Mouse (Mus musculus): ENCODE data around the gene AU021092.
"Not testable (repeated sequence)": the region's sequence is repeated elsewhere in the genome, so short reads cannot be mapped to it uniquely, and the experiment has no call there.

Gene AU021092

DNA sequence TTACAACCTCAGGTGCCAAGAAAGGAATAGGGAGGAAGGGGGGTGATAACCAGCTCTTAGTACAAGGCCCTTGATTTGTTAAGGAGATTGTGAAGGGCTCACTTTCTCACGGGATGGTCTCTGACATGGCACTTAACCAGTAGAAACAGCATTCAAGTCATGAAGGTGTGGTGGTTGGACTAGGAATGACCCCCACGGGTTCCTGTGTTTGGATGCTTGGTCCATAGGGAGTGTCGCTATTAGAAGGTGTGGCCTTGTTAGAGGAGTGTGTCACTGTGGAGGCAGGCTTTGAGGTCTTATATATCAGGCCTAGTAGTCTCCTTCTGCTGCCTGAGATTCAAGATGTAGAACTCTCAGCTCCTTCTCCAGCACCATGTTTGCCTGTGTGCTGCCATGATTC, 6.0 kb upstream of the AU021092 start:
- CTCF ChIA-PET, result interaction anchor here in 1 of 4 experiments (1.2 kb wide), 1 partner anchor 17 kb away, joined by 3 read pairs; no protein-coding TSS in a partner anchor
- POLR2A ChIA-PET, result interaction anchor here in 1 of 4 experiments (0.9 kb wide), 1 partner anchor 28 kb away, joined by 3 read pairs; no protein-coding TSS in a partner anchor

DNA sequence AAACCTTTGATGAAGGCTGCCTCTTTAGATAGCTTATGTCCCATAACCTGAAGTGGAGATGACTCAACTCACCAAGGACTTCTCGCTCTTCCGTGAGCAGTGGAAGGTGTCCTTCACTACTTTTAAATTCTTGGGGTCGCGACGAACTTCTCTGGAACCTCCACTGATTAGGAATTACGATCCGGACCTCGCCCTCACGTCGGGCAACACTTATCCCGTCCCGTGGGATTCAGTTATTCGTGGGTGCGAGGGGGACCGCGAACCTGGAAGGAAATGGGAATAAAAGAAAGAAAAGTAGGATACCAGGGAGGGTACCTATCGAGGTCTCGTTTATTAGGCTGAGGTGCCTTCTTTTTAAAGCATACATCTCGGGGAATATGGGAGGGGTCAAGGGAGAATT, 5.4 kb upstream of the AU021092 start:
- CTCF ChIA-PET, POLR2A ChIA-PET: not testable (repeated sequence)

DNA sequence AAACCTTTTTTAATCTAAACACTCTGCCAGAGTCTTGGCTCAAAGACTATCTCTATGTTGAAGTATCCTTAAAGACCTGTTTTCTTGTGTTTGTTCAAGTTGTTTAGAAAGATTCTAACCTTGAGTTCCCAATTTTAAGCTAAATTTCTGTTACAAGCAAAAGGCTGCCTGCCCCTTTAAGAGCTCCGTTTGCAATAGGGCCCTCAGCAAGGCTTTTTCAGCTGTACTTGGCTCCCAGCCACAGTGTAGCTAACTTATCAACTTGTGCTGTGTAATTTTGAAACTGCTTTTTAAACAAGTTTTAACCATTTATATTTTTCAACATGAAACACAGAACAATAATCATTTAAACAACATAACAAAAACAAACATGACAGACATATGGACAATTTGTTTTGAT, 4.4 kb upstream of the AU021092 start:
- POLR2A ChIA-PET, CTCF ChIA-PET: not testable (repeated sequence)

DNA sequence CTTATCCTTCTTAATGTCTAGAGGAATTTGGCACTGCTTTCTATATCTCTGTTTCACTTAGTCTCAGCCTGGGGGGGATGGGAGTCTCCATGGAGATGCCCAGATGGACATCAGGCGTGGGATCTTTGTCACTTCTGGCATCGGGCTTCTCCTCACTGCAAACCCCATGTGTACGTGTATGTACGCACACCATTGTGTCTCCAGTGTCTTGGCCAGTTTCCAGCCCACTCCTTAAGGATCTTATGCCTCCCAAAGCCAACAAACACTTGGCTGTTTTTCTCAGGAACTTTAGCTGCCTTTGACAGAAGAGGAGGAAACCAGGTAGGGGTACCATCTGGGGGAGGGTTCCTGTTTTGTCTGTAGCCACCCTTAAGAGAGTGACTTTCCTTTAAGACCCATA, 696 bp downstream of the AU021092 start:
- POLR2A ChIA-PET, result interaction anchor here in 1 of 4 experiments (0.8 kb wide), 1 partner anchor 11 kb away, joined by 3 read pairs; no protein-coding TSS in a partner anchor

DNA sequence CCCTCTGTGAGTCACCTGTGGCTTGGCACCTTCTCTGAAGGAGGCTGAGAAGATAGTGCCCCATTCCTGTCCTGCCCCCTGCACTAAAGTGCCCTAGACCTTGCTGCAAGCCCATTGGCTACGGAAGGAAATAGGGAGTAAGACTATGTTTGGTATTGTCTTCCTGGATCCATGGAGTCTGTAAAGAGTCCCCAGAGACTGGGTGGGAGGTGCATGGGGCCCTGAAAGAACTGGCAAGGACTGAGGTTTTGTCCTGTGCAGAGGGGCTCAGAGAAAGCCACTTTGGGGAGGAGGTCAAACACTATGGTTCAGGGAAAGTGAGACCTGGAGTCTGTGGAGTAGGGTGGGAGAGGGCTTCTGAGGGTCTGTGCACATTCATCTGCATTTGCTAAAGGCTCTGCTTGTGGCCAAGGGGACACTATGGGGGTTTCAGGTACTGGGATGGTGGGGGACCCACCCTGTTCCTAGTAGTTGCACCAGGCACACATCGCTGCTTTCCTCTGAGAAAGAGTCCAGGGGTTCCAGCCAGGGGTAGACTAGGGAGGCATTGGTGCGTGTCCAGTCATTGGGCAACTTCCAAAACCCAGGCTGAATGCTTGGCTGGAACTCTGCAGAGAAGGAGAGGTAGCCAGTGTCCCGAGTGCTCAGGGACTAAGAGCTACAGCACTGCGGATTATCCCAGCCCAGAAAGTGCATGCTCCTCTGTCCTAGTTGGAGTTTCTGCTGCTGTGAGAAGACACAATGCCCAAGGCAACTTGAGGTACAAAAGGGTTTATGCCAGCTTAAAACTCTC, 4.6 kb downstream of the AU021092 start:
- ChIA-PET CTCF (interaction anchor here in 2 of 4 experiments (0.7 to 1.0 kb wide), 2 partner anchors 27 to 156 kb away, joined by 3 to 4 read pairs; no protein-coding TSS in a partner anchor), POLR2A (interaction anchor here in 1 of 4 experiments (1.0 kb wide), 1 partner anchor 16 kb away, joined by 3 read pairs; no protein-coding TSS in a partner anchor)

More for the DNA sequence above, 696 bp downstream of the AU021092 start:
- CTCF ChIA-PET, result no interaction called here

DNA sequence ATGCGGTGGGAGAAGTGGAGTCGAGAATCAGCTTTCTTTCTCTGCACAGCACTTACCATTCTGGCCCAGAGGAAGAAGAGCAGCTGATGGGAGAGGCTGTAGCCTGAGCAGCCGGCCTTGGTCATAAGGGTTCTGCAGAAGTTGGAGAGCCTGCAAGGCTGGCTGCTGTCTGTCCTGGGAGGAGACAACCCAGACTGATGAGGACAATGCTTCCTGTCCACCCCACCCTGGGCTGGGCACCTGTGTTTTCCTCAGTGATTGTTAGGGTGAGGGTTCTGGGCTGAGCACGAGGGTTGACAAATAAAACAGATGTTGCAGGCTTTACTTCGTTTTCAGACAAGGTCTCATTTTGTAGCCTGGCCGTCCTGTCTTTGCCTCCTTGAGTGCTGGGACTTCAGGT, 5.4 kb downstream of the AU021092 start:
- ChIA-PET POLR2A (interaction anchor here in 3 of 4 experiments (1.1 to 1.8 kb wide), 4 partner anchors 13 to 28 kb away, joined by 3 to 6 read pairs (median 4); partner anchors contain the start of gene Nagpa (in 1 of the 3)), CTCF (interaction anchor here in 2 of 4 experiments (0.6 kb wide), 2 partner anchors 499 to 558 kb away, joined by 3 to 5 read pairs; no protein-coding TSS in a partner anchor)

DNA sequence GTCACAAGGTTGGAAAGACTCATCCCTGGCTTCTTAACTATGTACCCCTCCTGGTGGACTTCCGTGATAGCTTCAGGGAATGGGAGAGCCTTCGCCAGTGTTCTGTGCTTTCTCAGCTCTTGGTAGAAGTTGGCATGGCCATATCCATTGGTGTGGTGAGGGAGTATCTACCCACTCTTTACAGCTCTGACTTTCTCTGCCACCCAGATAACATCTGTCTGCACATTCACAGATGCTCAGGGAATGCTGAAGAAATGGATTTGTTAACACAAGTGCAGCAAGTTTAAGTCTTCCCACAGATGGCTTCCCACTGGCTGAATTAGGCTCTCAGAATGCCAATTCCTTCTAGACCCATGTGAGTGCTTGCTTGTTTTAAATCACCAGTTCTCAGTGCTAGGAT, 8.0 kb downstream of the AU021092 start:
- CTCF ChIA-PET, result interaction anchor here in 1 of 4 experiments (0.9 kb wide), 1 partner anchor 30 kb away, joined by 3 read pairs; no protein-coding TSS in a partner anchor
- POLR2A ChIA-PET, result interaction anchor here in 1 of 4 experiments (1.9 kb wide), 1 partner anchor 9 kb away, joined by 11 read pairs; the partner anchor contains the start of gene Nagpa

DNA sequence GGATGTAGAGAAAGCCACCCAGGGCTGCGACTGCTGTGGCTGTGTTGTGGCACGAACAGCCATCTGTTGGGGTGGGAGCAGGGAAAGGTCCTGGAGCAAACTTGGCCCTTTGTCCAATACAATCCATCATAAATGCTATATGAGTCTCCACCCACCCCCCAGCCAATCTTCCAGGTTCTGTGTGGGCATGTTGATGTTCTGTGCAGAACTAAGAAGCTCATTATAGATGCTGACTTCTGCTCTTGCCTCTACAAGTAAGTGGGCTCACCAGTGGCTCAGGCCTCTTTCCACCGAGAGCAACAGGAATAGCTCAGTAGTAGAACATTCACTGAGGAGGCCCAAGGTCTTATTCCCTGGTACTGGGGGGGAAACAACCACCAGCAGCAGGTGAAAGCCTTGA, 9.9 kb downstream of the AU021092 start:
- CTCF ChIA-PET, result interaction anchor here in 1 of 4 experiments (0.5 to 1.0 kb wide), 2 partner anchors 262 to 911 kb away, joined by 3 to 8 read pairs; no protein-coding TSS in a partner anchor
- POLR2A ChIA-PET, result interaction anchor here in 1 of 4 experiments (0.8 kb wide), 1 partner anchor 9 kb away, joined by 3 read pairs; the partner anchor contains the start of gene Nagpa

DNA sequence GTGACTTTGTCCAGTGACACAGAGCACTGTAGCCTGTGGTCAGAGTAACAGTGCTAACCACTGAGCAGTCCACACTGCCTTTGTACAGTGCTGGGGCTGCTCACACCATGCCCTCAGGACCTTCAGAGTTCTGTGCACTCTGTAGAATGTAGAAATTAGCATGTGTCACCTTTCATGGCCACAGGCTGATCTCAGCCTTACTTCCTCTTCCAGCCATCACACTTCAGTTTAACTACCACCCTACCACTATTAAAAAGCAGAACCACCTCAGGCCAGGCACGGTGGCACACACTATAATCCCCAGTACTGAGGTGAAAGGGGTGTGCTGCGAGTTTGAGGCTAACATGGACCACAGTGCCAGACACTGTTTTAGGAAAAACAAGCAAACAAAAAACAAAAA, 11.7 kb downstream of the AU021092 start:
- POLR2A ChIA-PET, result no interaction called here
- CTCF ChIA-PET, result no interaction called here

DNA sequence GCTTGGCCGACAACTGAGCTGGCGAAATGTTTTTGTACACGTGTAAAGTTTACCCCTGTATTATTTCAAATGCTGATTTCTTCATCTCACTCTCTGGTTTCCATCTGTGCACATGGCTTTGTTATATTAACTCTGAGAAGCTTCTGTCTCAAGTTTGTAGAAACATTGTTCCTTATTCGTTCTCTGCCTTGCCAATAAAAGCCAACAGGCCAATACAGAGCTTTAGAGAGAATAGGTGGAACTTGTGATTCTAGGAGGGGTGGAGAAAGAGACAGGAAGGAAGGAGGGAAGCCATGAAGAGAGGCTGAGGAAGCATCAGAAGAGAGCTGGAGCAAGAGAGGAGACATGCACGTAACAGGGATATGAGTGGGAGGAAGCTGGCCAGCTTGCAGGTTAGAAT, 16.0 kb downstream of the AU021092 start:
- POLR2A ChIA-PET, result interaction anchor here in 2 of 4 experiments (1.1 to 3.3 kb wide), 6 partner anchors 8 to 265 kb away, joined by 3 to 11 read pairs (median 4); no protein-coding TSS in a partner anchor
- CTCF ChIA-PET, result no interaction called here

DNA sequence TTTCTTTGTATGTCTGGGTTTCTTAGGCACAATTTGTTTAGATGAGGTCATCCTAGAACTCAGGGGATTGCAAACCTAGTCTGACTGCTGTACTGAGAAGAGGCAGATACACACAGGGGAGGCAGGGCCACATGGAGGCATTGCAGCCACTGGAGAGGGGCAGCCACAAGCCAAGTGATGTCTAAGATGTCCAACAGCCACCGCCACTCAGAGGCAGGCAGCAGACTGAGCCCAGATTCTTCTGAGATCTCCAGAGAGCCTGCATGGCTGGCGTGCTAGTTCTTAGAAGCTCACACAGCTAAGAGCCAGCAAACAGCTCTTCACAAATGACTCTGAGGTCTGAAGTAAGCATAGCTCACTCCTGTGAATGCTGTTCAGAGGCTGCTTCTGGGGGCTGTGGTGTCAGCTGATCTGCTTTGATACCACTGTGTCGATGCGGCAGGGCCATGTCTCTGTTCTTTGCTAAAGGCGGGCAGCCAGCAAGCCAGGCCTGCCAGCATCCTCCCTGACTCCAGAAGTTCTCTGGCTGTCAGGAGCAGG, 16.6 kb downstream of the AU021092 start:
- CTCF ChIA-PET, result interaction anchor here in 1 of 4 experiments (0.6 kb wide), 1 partner anchor 325 kb away, joined by 5 read pairs; the partner anchor contains the start of gene Ubald1
- POLR2A ChIA-PET, result interaction anchor here in 2 of 4 experiments (1.2 to 6.1 kb wide), 6 partner anchors 8 to 266 kb away, joined by 3 to 31 read pairs (median 4); no protein-coding TSS in a partner anchor

DNA sequence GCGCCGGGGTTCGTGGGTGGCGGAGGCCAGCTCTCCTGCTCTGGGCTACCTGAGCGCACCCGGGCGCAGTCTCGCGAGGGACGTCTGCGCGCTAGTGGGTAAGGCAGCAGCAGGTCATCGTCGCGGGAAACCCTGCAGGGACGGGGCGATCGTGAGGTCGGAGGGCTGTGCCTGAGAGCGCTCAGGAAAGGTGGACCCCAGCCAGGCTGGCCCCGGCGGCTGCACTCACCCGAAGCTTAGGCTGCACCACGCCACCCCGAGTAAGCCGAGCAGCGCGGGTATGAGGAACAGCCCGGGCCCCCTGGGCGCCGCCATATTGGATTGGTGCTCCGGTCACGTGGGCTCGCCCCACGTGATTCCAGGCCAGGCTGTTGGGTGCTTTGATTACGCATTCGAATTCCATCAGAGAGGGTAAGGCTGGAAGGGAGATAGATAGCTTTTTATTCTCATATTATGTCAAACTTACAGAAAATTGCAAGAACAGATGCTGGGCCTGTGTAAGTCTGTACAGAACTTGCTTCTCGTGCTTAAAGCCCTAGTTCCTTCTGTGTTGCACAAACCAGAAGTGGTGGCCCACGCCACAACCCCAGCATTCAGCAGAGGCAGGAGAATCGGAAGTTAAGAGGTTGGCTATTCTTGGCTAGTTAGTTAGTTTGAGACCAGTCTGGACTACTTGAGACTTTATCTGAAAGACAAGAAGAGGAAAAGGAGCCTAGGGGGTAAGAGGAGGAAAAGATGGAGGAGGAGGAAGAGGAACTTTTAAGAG, 18.2 kb downstream of the AU021092 start, which contains the start of gene Nagpa:
Nagpa (minus strand) TSS at position 345 of the 766 bp plus-strand sequence.
- CTCF ChIA-PET, result interaction anchor here in 2 of 4 experiments (0.7 to 2.2 kb wide), 4 partner anchors 9 to 263 kb away, joined by 3 to 9 read pairs (median 4); no protein-coding TSS in a partner anchor
- POLR2A ChIA-PET, result interaction anchor here (0.6 to 6.1 kb wide), 26 partner anchors 9 to 326 kb away, joined by 3 to 31 read pairs (median 4); partner anchors contain the start of genes Alg1 (in 1 of the 4), Sec14l5 (in 1 of the 4) and Ubald1 (in 1 of the 4)

DNA sequence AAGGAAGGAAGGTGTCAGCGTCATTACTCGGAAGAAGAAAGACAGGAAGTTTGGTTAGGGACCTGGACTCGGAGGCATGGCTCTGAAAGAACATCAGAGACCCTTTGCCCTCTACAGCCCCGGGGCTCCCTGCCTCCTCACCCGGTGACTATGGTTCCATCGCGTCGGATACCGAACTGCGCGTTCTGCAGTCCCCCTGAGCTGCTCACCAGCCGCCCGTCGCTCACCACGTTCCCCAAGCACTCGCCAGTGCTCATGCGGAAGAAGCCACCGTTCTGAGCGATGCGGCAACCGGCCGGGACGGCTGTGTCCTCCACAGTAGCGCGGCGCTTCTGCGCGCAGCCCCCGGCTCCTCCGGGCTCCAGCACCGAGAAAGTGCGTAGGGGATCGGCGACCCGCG, 18.9 kb downstream of the AU021092 start:
- POLR2A ChIA-PET, result interaction anchor here (0.8 to 6.1 kb wide), 20 partner anchors 9 to 323 kb away, joined by 3 to 31 read pairs (median 4); partner anchors contain the start of genes Alg1 (in 1 of the 4), Sec14l5 (in 1 of the 4) and Ubald1 (in 1 of the 4)
- CTCF ChIA-PET, result interaction anchor here in 1 of 4 experiments (0.7 to 2.2 kb wide), 2 partner anchors 51 to 579 kb away, joined by 3 to 9 read pairs; no protein-coding TSS in a partner anchor

DNA sequence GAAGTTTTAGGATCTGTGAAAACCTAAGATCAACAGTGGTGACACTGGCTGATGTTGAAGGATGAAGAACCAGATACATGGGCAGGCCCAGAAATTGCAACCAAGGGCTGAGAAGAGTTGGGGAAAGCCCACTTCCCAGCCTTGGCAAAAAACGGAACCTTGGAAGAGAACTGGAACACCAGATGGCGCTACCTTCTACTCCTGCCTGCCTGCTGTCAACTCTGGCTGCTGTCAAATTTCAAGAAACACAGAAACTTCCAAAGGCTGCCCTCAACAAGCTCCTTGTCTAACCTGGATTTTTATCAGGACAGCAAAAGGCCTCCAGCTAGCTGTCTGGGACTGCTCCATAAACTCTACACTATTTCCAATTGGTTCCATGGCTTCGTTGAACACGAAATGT, 19.4 kb downstream of the AU021092 start:
- POLR2A ChIA-PET, result interaction anchor here in 3 of 4 experiments (1.2 to 6.1 kb wide), 11 partner anchors 10 to 268 kb away, joined by 3 to 31 read pairs (median 4); partner anchors contain the start of genes Alg1 (in 1 of the 3) and Sec14l5 (in 1 of the 3)
- CTCF ChIA-PET, result interaction anchor here in 1 of 4 experiments (0.7 to 2.2 kb wide), 3 partner anchors 42 to 578 kb away, joined by 3 to 9 read pairs (median 3); no protein-coding TSS in a partner anchor

DNA sequence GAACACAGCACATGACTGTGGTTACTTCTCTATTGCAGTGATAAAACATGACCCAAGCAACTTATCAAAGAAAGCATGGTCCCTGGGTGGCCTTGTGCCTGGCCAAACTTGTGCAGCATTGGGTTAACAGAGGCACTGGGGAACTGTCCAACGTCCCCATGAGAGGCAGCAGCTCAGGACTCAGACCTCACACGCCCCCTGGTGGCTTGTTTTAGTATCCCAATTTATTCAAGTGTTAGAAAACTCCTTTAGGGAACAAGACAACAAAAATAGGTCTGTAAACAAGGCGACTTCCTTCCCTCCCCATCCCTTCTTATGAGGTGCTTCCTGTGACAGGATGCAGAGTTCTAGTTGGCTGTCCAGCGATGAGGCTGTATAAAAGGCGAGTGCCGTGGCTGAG, 27.0 kb downstream of the AU021092 start:
- POLR2A ChIA-PET, result interaction anchor here in 3 of 4 experiments (0.5 to 1.4 kb wide), 8 partner anchors 9 to 1783 kb away, joined by 3 to 6 read pairs (median 3); partner anchors contain the start of gene Nagpa (in 1 of the 3)
- CTCF ChIA-PET, result interaction anchor here (0.5 to 2.8 kb wide), 16 partner anchors 9 to 570 kb away, joined by 3 to 8 read pairs (median 3); partner anchors contain the start of gene Nagpa (in 1 of the 4)

DNA sequence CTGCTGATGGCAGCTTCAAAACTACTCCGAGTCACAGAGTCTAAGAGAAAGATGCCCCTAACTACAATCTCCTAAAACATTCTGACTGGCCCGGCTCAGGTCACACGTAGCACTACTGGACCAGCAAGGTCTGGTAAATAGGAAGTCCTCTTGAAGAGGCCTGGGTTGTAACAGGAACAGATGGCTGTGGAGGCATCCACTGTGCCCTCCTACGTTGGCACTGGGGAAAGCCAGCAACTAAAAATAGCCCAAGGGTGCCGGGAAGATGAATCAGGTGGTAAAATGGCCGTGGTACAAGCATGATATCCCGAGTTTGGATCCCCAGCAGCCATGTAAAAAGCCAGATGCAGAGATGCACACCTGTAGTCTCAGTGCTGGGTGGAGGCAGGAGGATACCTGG, 35.9 kb downstream of the AU021092 start:
- ChIA-PET POLR2A (interaction anchor here in 1 of 4 experiments (1.6 to 1.9 kb wide), 2 partner anchors 9 to 213 kb away, joined by 3 to 6 read pairs; no protein-coding TSS in a partner anchor), CTCF (no interaction called here)

DNA sequence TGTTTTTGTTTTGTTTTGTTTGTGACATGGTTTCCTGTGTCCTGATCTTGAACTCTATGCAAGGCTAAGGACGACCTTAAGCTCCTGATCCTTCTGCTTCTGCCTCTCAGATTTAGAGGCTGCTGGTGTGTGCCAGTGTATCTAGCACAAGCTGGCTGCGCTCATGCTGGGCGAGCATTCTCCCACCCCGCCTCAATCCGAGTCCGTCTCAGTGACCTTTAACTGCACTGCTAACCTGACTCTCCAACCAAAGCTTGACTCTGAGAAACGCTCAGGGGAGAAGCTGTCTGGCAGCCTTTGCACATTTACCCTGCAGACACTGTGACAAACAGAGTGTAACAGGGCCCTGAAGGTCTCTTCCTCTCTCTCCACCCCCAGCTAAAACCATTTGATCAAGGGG, 36.4 kb downstream of the AU021092 start:
- CTCF ChIA-PET, result no interaction called here
- POLR2A ChIA-PET, result interaction anchor here in 1 of 4 experiments (1.9 kb wide), 1 partner anchor 10 kb away, joined by 6 read pairs; no protein-coding TSS in a partner anchor

DNA sequence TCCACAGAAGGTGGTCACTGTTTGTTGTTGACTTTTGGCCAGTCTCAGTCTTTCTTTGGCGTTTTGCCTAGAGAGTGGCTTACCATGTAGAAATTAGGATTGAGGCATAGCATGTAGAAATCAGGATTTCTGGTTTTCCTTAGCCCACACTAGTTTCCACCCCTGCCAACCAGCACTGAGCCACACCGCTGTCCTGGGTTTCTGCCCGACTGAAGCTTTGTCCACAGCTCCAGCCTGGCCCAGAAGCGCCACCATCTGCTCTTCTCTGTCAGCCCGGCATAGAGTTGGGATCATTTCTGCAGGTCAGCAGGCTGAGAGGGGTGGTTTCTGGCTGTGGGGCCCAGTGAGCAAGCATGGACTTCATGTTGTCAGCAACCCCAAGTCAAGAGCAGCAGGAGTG, 37.1 kb downstream of the AU021092 start:
- ChIA-PET POLR2A (no interaction called here), CTCF (no interaction called here)

All from embryonic stem cell, embryonic (primary cell).